Mouse (Mus musculus): Measurements from ENCODE around the gene Iffo2. TPM values are rescaled to one million over a fixed set of nuclear protein-coding genes. Genes with fewer than 3 reads are reported as not detected.

Iffo2 gene
- polyA plus RNA-seq, 1 experiment, result 1.6 TPM

DNA sequence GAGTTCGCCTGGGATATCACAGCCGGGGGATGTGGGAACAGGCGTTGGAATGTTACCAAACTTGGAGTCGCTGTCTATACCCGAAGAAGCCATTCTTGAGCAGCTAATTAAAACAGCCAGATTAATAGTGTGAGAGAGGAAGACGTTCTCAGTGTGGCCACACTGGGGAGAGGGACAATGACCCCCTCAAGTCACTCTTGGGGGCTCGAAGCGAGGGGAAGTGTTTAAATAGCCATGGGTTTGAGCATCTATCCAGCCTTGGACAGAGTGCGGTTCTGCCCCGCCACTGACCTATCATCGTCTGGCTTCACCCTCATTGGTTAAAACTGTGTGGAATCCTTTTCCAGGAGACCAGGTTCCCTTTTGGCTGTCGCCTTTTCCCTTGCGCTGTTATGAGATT lies 68.0 kb downstream of the Iffo2 start:
- H3K27ac ChIP-seq (ENCODE audit: control insufficient read depth, insufficient read depth, low read depth, low read length, poor library complexity), result no peak overlapping the region
- TF ChIP-seq CTCF (IDR thresholded peaks at IDR 0.05; ENCODE audit: control insufficient read depth, insufficient read depth, low read length) (no peak), POLR2A (IDR thresholded peaks at IDR 0.05; ENCODE audit: borderline replicate concordance, control insufficient read depth, low read depth, low read length) (no peak)
- H3K4me3 ChIP-seq (replicated peaks; ENCODE audit: control insufficient read depth, low read depth, low read length), result no peak overlapping the region
- peaks cover 2% of the 10 kb centered on the region for H3K4me1 ChIP-seq (ENCODE audit: control insufficient read depth, insufficient read depth, low read length)
- WGBS, result 26% methylated on average over 13 of the region's 13 CpGs

DNA sequence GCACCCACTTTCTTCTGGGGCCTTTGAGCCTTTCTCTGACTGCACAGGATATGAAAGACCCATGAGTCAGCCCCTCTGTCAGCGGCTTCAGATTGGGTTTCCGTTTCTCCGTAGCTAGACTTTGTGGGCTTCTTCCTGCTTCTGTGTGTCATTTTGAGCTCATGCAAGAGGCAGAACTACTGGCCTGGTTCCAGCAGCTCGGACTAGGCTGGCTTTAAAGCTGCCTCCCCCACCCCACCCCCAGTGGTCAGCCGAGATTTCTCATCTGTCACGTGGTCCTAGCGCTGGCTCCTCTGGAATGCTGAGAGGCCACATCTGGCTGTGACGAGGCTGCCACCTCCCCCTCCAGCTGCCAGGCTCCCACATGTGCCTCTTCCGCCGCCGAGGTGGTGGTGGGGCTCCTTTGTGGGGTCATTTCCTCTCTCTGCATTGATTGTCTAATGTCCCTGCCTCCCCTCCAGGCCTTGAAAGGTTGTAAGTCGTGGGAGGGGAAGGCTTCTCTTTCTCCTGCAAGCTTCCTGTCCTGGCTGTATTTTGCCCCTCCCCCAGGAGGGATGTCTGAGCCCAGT lies 68.7 kb downstream of the Iffo2 start:
- Histone ChIP-seq H3K27ac (ENCODE audit: control insufficient read depth, insufficient read depth, low read depth, low read length, poor library complexity) (peak overlapping the region; percentile 48), H3K4me1 (ENCODE audit: control insufficient read depth, insufficient read depth, low read length) (peaks cover 2% of the 10 kb centered on the region), H3K4me3 (replicated peaks; ENCODE audit: control insufficient read depth, low read depth, low read length) (peak overlapping the region; percentile 32)
- WGBS, result 1% methylated on average over 12 of the region's 12 CpGs
- TF ChIP-seq CTCF (IDR thresholded peaks at IDR 0.05; ENCODE audit: control insufficient read depth, insufficient read depth, low read length), result no peak
- no peak for TF ChIP-seq POLR2A (IDR thresholded peaks at IDR 0.05; ENCODE audit: borderline replicate concordance, control insufficient read depth, low read depth, low read length)

DNA sequence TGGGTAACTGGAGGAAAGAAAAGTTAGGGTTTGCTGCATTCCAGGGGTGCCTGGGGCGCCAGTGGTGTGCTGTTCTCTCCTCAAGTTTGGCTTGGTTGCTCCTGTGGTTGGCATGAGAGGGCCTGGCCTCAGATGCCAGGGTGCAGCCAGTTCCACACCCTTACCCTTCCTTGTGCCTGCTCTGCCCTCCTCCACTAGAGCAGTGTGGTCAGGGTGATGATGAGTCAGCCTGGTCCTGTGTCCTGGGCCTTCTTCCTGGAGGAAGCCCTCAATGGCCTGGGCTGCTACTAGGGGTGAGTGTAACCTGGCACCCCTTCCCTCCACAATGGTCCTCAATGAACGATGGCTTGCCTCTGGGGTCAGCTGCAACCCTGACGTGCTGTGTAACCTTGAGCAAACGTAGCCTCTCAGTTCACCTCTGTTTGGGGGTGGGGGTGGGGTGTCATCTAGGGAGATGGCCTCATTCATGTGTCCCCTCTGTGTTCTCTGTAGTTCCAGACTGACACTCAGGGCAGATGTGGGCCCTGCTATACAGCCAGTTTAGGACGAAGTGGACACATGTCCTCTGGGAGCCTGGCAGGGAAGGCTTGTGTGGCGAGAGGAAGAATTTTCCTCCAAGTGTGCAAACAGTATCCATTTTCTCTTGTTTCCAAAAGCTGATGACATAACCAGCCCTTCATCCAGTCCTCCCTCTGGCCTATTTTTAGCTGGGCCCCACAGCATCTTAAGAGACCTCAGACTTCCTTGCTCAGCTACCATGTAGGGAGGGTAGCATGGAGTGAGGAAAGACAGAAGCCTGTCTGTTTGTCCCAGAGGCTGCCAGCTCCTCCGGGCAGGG lies 71.4 kb downstream of the Iffo2 start:
- H3K4me1 ChIP-seq (ENCODE audit: control insufficient read depth, insufficient read depth, low read length), result peaks cover 2% of the 10 kb centered on the region
- 57% methylated on average over 7 of the region's 7 CpGs for WGBS

GRCm38 (mm10) chr4:139602357-139603244 lies 72.3 kb downstream of the Iffo2 start, which contains the start of gene Gm21969:
Gm21969 (plus strand) TSS chr4:139603186.
- H3K4me1 ChIP-seq (ENCODE audit: control insufficient read depth, insufficient read depth, low read length), result peaks cover 2% of the 10 kb centered on the region
- 42% methylated on average over 14 of the region's 14 CpGs for WGBS
- H3K4me3 ChIP-seq (replicated peaks; ENCODE audit: control insufficient read depth, low read depth, low read length), result no peak within 1 kb of the TSS

More for the DNA sequence above, 71.4 kb downstream of the Iffo2 start:
- no peak for TF ChIP-seq POLR2A (IDR thresholded peaks at IDR 0.05; ENCODE audit: borderline replicate concordance, control insufficient read depth, low read depth, low read length)
- no peak for TF ChIP-seq CTCF (IDR thresholded peaks at IDR 0.05; ENCODE audit: control insufficient read depth, insufficient read depth, low read length)
- Histone ChIP-seq H3K27ac (ENCODE audit: control insufficient read depth, insufficient read depth, low read depth, low read length, poor library complexity) (no peak overlapping the region), H3K4me3 (replicated peaks; ENCODE audit: control insufficient read depth, low read depth, low read length) (no peak overlapping the region)

GRCm38 (mm10) chr4:139605216-139605615 lies 74.9 kb downstream of the Iffo2 start:
- WGBS, result 86% methylated on average over 11 of the region's 11 CpGs
- Histone ChIP-seq H3K4me3 (replicated peaks; ENCODE audit: control insufficient read depth, low read depth, low read length) (no peak overlapping the region), H3K27ac (ENCODE audit: control insufficient read depth, insufficient read depth, low read depth, low read length, poor library complexity) (no peak overlapping the region), H3K4me1 (ENCODE audit: control insufficient read depth, insufficient read depth, low read length) (peaks cover 4% of the 10 kb centered on the region)
- TF ChIP-seq CTCF (IDR thresholded peaks at IDR 0.05; ENCODE audit: control insufficient read depth, insufficient read depth, low read length), result no peak
- no peak for TF ChIP-seq POLR2A (IDR thresholded peaks at IDR 0.05; ENCODE audit: borderline replicate concordance, control insufficient read depth, low read depth, low read length)

More at GRCm38 (mm10) chr4:139602357-139603244, 72.3 kb downstream of the Iffo2 start, which contains the start of gene Gm21969:
- TF ChIP-seq POLR2A (IDR thresholded peaks at IDR 0.05; ENCODE audit: borderline replicate concordance, control insufficient read depth, low read depth, low read length) (no peak), CTCF (IDR thresholded peaks at IDR 0.05; ENCODE audit: control insufficient read depth, insufficient read depth, low read length) (peak; percentile 90)
- H3K27ac ChIP-seq (ENCODE audit: control insufficient read depth, insufficient read depth, low read depth, low read length, poor library complexity), result no peak within 1 kb of the TSS

DNA sequence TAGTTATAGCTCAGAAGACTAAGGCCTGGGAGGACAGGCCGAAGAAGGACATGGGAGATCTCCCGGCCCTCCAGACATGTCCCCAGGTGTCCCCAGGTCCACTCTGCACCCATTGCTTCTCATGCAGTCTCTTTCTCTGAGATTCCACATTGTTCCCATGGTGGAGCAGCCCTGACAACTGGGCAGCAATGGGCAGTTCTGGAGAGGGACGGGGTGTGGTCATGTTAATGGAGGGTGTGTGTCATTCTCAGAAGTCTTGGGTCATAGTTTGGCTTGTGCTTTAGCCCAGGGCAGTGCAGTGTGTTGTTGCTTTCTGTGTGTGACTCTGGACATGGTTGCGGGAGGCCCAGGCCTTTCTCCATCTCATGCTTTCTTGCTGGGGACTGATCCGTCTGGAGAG lies 76.4 kb downstream of the Iffo2 start:
- WGBS, result 85% methylated on average over 5 of the region's 5 CpGs
- no peak overlapping the region for H3K27ac ChIP-seq (ENCODE audit: control insufficient read depth, insufficient read depth, low read depth, low read length, poor library complexity)
- H3K4me1 ChIP-seq (ENCODE audit: control insufficient read depth, insufficient read depth, low read length), result peaks cover 3% of the 10 kb centered on the region; the same call in 1 of the 2 replicates
- H3K4me3 ChIP-seq (replicated peaks; ENCODE audit: control insufficient read depth, low read depth, low read length), result no peak overlapping the region
- TF ChIP-seq POLR2A (IDR thresholded peaks at IDR 0.05; ENCODE audit: borderline replicate concordance, control insufficient read depth, low read depth, low read length), result no peak
- TF ChIP-seq CTCF (IDR thresholded peaks at IDR 0.05; ENCODE audit: control insufficient read depth, insufficient read depth, low read length), result no peak

DNA sequence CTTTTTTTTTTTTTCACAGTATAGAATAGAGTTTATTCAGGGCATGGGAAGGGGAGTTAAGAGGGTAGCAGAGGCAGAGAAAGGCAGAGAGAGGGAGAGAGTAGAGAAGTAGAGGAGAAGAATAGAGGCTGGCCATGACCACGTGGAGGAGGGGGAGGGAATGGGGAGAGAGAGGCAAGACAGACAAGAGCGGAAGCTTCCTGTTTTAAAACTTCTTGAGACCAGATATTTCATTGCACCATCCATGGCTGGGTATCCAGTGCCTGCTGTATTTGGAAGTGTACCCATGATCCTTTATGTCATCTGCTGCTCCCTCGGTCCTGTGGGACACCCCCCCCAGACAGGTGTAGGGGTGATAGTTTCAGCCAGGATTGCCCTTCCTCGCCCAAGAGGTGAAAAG lies 78.6 kb downstream of the Iffo2 start:
- no peak for TF ChIP-seq POLR2A (IDR thresholded peaks at IDR 0.05; ENCODE audit: borderline replicate concordance, control insufficient read depth, low read depth, low read length)
- TF ChIP-seq CTCF (IDR thresholded peaks at IDR 0.05; ENCODE audit: control insufficient read depth, insufficient read depth, low read length), result no peak
- WGBS, result 19% methylated on average over 4 of the region's 4 CpGs
- H3K4me1 ChIP-seq (ENCODE audit: control insufficient read depth, insufficient read depth, low read length), result peaks cover 3% of the 10 kb centered on the region; the same call in 1 of the 2 replicates
- no peak overlapping the region for H3K4me3 ChIP-seq (replicated peaks; ENCODE audit: control insufficient read depth, low read depth, low read length)
- no peak overlapping the region for H3K27ac ChIP-seq (ENCODE audit: control insufficient read depth, insufficient read depth, low read depth, low read length, poor library complexity)

All from bone marrow, adult 2 months (tissue).